Mouse (Mus musculus) small intestine, adult 2 months (tissue): ENCODE data around the gene Dusp15.

Experiments used
- CTCF ChIP-seq: fragments of 200-500 bp; IDR thresholded peaks from 2 replicates; pipeline ENCODE4 v1.5.1; 2012; ENCODE audit warnings: low read depth, mild to moderate bottlenecking, control low read depth, inconsistent platforms, low read length, moderate library complexity, mixed read lengths; ENCODE audit not compliant: insufficient replicate concordance, insufficient read length; ENCODE audit errors: extremely low read depth
- POLR2A ChIP-seq: fragments of 200-500 bp; IDR thresholded peaks from 2 replicates; pipeline ENCODE4 v1.6.1; 2012; ENCODE audit warnings: low read depth, mild to moderate bottlenecking, control low read depth, inconsistent platforms, low read length, moderate library complexity

- TF ChIP-seq CTCF, result no peak
- TF ChIP-seq POLR2A, result no peak
Observed at GRCm38 (mm10) chr2:152941776-152942175, 9.7 kb downstream of the Dusp15 start.
